Mouse (Mus musculus): Measurements from ENCODE around the gene Slc22a17. TPM values are rescaled to one million over a fixed set of nuclear protein-coding genes. Genes with fewer than 3 reads are reported as not detected.
"Not testable (repeated sequence)": the region's sequence is repeated elsewhere in the genome, so short reads cannot be mapped to it uniquely, and the experiment has no call there.

The Slc22a17 gene
- polyA plus RNA-seq (2012; ENCODE audit: insufficient read depth, low replicate concordance) = 0.93 and 1.1 TPM in 2 replicates

GRCm38 (mm10) chr14:54912886-54913285, at the start of gene Slc22a17:
TSS of gene Slc22a17 (minus strand) at chr14:54913132.
- Histone ChIP-seq H3K36me3 (replicated peaks; ENCODE audit: low read length) (no peaks in the 10 kb centered on the region), H3K9me3 (no peaks in the 10 kb centered on the region), H3K4me3 (replicated peaks) (peak within 1 kb of the TSS; percentile 92), H3K27me3 (replicated peaks) (peaks cover 96% of the 10 kb centered on the region), H3K4me1 (peaks cover 22% of the 10 kb centered on the region)
- TF ChIP-seq GATA1 (IDR thresholded peaks at IDR 0.05; ENCODE audit: borderline replicate concordance, low read length) (no peak), FLI1 (IDR thresholded peaks at IDR 0.05; ENCODE audit: low read length) (no peak)

- no peaks in the 10 kb centered on the region for H3K36me3 ChIP-seq (replicated peaks; ENCODE audit: low read length)
- peaks cover 4% of the 10 kb centered on the region; the same call in 1 of the 2 replicates for H3K4me1 ChIP-seq
- TF ChIP-seq GATA1 (IDR thresholded peaks at IDR 0.05; ENCODE audit: borderline replicate concordance, low read length) = no peak
- no peak for TF ChIP-seq FLI1 (IDR thresholded peaks at IDR 0.05; ENCODE audit: low read length)
- peaks cover 79% of the 10 kb centered on the region for H3K27me3 ChIP-seq (replicated peaks)
- H3K9me3 ChIP-seq = peaks cover 6% of the 10 kb centered on the region; the same call in 1 of the 2 replicates
- H3K4me3 ChIP-seq (replicated peaks) = no peak overlapping the region
These were observed 49.8 kb upstream of the Slc22a17 start for GRCm38 (mm10) chr14:54962714-54963113.

- H3K27me3 ChIP-seq (replicated peaks) = peaks cover 73% of the 10 kb centered on the region
- H3K4me1 ChIP-seq = peaks cover 4% of the 10 kb centered on the region; the same call in 1 of the 2 replicates
- no peaks in the 10 kb centered on the region for H3K36me3 ChIP-seq (replicated peaks; ENCODE audit: low read length)
- TF ChIP-seq FLI1 (IDR thresholded peaks at IDR 0.05; ENCODE audit: low read length) (no peak), GATA1 (IDR thresholded peaks at IDR 0.05; ENCODE audit: borderline replicate concordance, low read length) (no peak)
- H3K4me3 ChIP-seq (replicated peaks) = no peak overlapping the region
- H3K9me3 ChIP-seq = peaks cover 6% of the 10 kb centered on the region; the same call in 1 of the 2 replicates
These were observed 48.6 kb upstream of the Slc22a17 start for GRCm38 (mm10) chr14:54961487-54961886.

- Histone ChIP-seq H3K27me3 (replicated peaks) (peaks cover 71% of the 10 kb centered on the region), H3K36me3 (replicated peaks; ENCODE audit: low read length) (no peaks in the 10 kb centered on the region)
- TF ChIP-seq FLI1 (IDR thresholded peaks at IDR 0.05; ENCODE audit: low read length) = no peak
These were observed 47.8 kb upstream of the Slc22a17 start for GRCm38 (mm10) chr14:54960769-54961168.

GRCm38 (mm10) chr14:54959853-54960613, 47.1 kb upstream of the Slc22a17 start:
- not testable (repeated sequence) for H3K9me3 ChIP-seq; H3K4me3 ChIP-seq (replicated peaks); H3K36me3 ChIP-seq (replicated peaks; ENCODE audit: low read length); H3K4me1 ChIP-seq
- H3K27me3 ChIP-seq (replicated peaks) = peaks cover 68% of the 10 kb centered on the region

More at GRCm38 (mm10) chr14:54960769-54961168, 47.8 kb upstream of the Slc22a17 start:
- Histone ChIP-seq H3K9me3 (0 out of 2 replicates have a peak, but pooled peaks cover 3% of the 10 kb centered on the region), H3K4me3 (replicated peaks) (no peak overlapping the region), H3K4me1 (peaks cover 4% of the 10 kb centered on the region; the same call in 1 of the 2 replicates)

- H3K27me3 ChIP-seq (replicated peaks) = peaks cover 67% of the 10 kb centered on the region
- no peak overlapping the region for H3K4me3 ChIP-seq (replicated peaks)
- no peaks in the 10 kb centered on the region for H3K9me3 ChIP-seq
- no peaks in the 10 kb centered on the region for H3K36me3 ChIP-seq (replicated peaks; ENCODE audit: low read length)
- TF ChIP-seq GATA1 (IDR thresholded peaks at IDR 0.05; ENCODE audit: borderline replicate concordance, low read length) = no peak
- no peak for TF ChIP-seq FLI1 (IDR thresholded peaks at IDR 0.05; ENCODE audit: low read length)
- H3K4me1 ChIP-seq = peaks cover 4% of the 10 kb centered on the region; the same call in 1 of the 2 replicates
These were observed 46.3 kb upstream of the Slc22a17 start for GRCm38 (mm10) chr14:54959197-54959596.

- no peaks in the 10 kb centered on the region for H3K9me3 ChIP-seq
These were observed 45.6 kb upstream of the Slc22a17 start for GRCm38 (mm10) chr14:54958503-54958902.

GRCm38 (mm10) chr14:54956533-54956932, 43.6 kb upstream of the Slc22a17 start:
- peaks cover 65% of the 10 kb centered on the region for H3K27me3 ChIP-seq (replicated peaks)
- H3K9me3 ChIP-seq = no peaks in the 10 kb centered on the region
- no peak for TF ChIP-seq FLI1 (IDR thresholded peaks at IDR 0.05; ENCODE audit: low read length)
- no peak for TF ChIP-seq GATA1 (IDR thresholded peaks at IDR 0.05; ENCODE audit: borderline replicate concordance, low read length)
- H3K36me3 ChIP-seq (replicated peaks; ENCODE audit: low read length) = no peaks in the 10 kb centered on the region
- H3K4me1 ChIP-seq = peaks cover 4% of the 10 kb centered on the region; the same call in 1 of the 2 replicates
- H3K4me3 ChIP-seq (replicated peaks) = no peak overlapping the region

More at GRCm38 (mm10) chr14:54958503-54958902, 45.6 kb upstream of the Slc22a17 start:
- H3K4me1 ChIP-seq = peaks cover 4% of the 10 kb centered on the region; the same call in 1 of the 2 replicates
- H3K36me3 ChIP-seq (replicated peaks; ENCODE audit: low read length) = no peaks in the 10 kb centered on the region
- TF ChIP-seq GATA1 (IDR thresholded peaks at IDR 0.05; ENCODE audit: borderline replicate concordance, low read length) (no peak), FLI1 (IDR thresholded peaks at IDR 0.05; ENCODE audit: low read length) (no peak)
- peaks cover 67% of the 10 kb centered on the region for H3K27me3 ChIP-seq (replicated peaks)
- H3K4me3 ChIP-seq (replicated peaks) = no peak overlapping the region

GRCm38 (mm10) chr14:54955481-54955880, 42.5 kb upstream of the Slc22a17 start:
- Histone ChIP-seq H3K36me3 (replicated peaks; ENCODE audit: low read length) (no peaks in the 10 kb centered on the region), H3K4me1 (no peaks in the 10 kb centered on the region), H3K4me3 (replicated peaks) (no peak overlapping the region), H3K27me3 (replicated peaks) (peaks cover 61% of the 10 kb centered on the region), H3K9me3 (no peaks in the 10 kb centered on the region)
- TF ChIP-seq FLI1 (IDR thresholded peaks at IDR 0.05; ENCODE audit: low read length) (no peak), GATA1 (IDR thresholded peaks at IDR 0.05; ENCODE audit: borderline replicate concordance, low read length) (no peak)

GRCm38 (mm10) chr14:54954474-54954873, 41.5 kb upstream of the Slc22a17 start:
- no peaks in the 10 kb centered on the region for H3K4me1 ChIP-seq
- peaks cover 62% of the 10 kb centered on the region for H3K27me3 ChIP-seq (replicated peaks)
- TF ChIP-seq FLI1 (IDR thresholded peaks at IDR 0.05; ENCODE audit: low read length) (no peak), GATA1 (IDR thresholded peaks at IDR 0.05; ENCODE audit: borderline replicate concordance, low read length) (no peak)
- no peaks in the 10 kb centered on the region for H3K9me3 ChIP-seq
- no peak overlapping the region for H3K4me3 ChIP-seq (replicated peaks)
- no peaks in the 10 kb centered on the region for H3K36me3 ChIP-seq (replicated peaks; ENCODE audit: low read length)
